Mouse (Mus musculus) hindbrain, embryonic 12.5 days (tissue): ENCODE measurements around the gene Lcmt1. TPM values are rescaled to one million over a fixed set of nuclear protein-coding genes. Genes with fewer than 3 reads are reported as not detected.

Experiments
- ATAC-seq: fragments of 200-750 bp; cut with Nextera tagmentation; 2 replicates; pipeline ENCODE4 v1.8.0; 2017; ENCODE audit warnings: moderate TSS enrichment; ENCODE audit not compliant: low FRiP score
- H3K27ac ChIP-seq: fragments of 300-500 bp; sonication (generic); 2 replicates; pipeline ENCODE4 v1.5.1; 2016; ENCODE audit warnings: mild to moderate bottlenecking
- H3K27me3 ChIP-seq: fragments of 300-500 bp; sonication (generic); 2 replicates; pipeline ENCODE4 v1.6.1; 2016; ENCODE audit warnings: mild to moderate bottlenecking
- H3K36me3 ChIP-seq: fragments of 300-500 bp; sonication (generic); 2 replicates; pipeline ENCODE4 v1.6.1; 2016; ENCODE audit warnings: mild to moderate bottlenecking
- H3K4me1 ChIP-seq: fragments of 300-500 bp; sonication (generic); 2 replicates; pipeline ENCODE4 v1.6.1; 2016
- H3K4me2 ChIP-seq: fragments of 300-500 bp; sonication (generic); replicated peaks from 2 replicates; pipeline ENCODE4 v1.6.1; 2016; ENCODE audit warnings: mild to moderate bottlenecking
- H3K4me3 ChIP-seq: fragments of 300-500 bp; sonication (generic); 2 replicates; pipeline ENCODE4 v1.5.1; 2016; ENCODE audit warnings: mild to moderate bottlenecking
- H3K9ac ChIP-seq: fragments of 300-500 bp; sonication (generic); 2 replicates; pipeline ENCODE4 v1.6.1; 2016; ENCODE audit warnings: mild to moderate bottlenecking, moderate library complexity
- H3K9me3 ChIP-seq: fragments of 300-500 bp; sonication (generic); replicated peaks from 2 replicates; pipeline ENCODE4 v1.6.1; 2016; ENCODE audit warnings: mild to moderate bottlenecking
- WGBS: fragments of 180-500 bp; shearing (Covaris S2); methylation state at CpG from one replicate; pipeline ENCODE4 v1.1.7; 2016; 5-methylcytosine and 5-hydroxymethylcytosine counted together
- polyA plus RNA-seq: library from polyadenylated mRNA; unstranded; fragments of >200 nt; fragmentation: Nextera tagmentation; extraction: Ambion mirVana; gene quantifications from 2 replicates; pipeline ENCODE4 v1.2.1, GENCODE M21; 2016

The Lcmt1 gene
- polyA plus RNA-seq, 1 experiment from 2014 or later: 62.1 TPM

DNA sequence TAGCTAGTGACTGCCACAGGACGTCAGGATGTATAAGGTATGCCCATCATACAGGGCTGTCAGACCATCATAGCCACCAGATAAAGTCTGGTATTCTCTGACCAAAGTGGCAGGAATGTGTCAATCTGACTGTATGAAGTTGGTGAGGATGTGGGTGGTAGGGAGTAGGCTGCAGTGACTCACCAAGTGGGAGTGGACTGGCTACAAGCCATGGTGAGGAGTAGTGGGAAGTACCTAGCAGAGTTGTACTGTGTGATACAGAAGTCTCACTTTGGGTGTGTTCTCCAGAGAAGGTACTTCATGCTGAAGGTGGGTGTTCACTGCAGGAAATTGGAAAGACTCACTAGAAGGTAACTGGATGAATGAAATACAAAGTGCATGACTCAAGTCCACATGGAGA lies 41.5 kb downstream of the Lcmt1 start:
- Histone ChIP-seq H3K9me3 (no peaks in the 10 kb centered on the region), H3K27ac (no peak overlapping the region), H3K4me3 (no peak overlapping the region), H3K36me3 (peaks cover 41% of the 10 kb centered on the region), H3K4me1 (no peaks in the 10 kb centered on the region), H3K9ac (no peak overlapping the region), H3K27me3 (no peaks in the 10 kb centered on the region), H3K4me2 (no peak overlapping the region)
- 89% methylated on average over 1 of the region's 1 CpGs for WGBS
- ATAC-seq: no peak

DNA sequence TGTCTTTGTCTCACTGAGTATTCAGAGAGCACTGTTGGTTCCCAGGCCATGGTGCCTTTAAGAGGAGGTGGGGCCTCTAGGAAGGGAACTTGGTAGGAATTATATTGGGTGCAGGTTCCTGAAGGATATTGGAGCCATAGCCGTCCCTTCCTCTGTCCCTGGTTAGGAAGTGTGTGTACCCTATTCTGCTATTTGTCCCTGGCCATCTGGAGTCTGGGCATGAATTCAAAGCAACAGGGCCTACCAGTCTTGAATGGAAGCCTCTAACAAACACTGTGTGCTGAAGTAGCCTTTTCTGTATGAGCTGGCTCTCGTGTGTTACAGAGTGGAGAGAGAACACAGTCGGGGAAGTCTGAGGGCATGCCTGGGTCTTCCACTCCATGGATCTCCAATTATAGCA lies 42.6 kb downstream of the Lcmt1 start:
- no peaks in the 10 kb centered on the region for H3K4me1 ChIP-seq
- H3K36me3 ChIP-seq: peaks cover 35% of the 10 kb centered on the region
- 92% methylated on average over 3 of the region's 3 CpGs for WGBS
- no peak for ATAC-seq
- no peaks in the 10 kb centered on the region for H3K27me3 ChIP-seq
- H3K9ac ChIP-seq: no peak overlapping the region
- H3K4me3 ChIP-seq: no peak overlapping the region
- no peak overlapping the region for H3K27ac ChIP-seq
- H3K4me2 ChIP-seq: no peak overlapping the region
- H3K9me3 ChIP-seq: no peaks in the 10 kb centered on the region

DNA sequence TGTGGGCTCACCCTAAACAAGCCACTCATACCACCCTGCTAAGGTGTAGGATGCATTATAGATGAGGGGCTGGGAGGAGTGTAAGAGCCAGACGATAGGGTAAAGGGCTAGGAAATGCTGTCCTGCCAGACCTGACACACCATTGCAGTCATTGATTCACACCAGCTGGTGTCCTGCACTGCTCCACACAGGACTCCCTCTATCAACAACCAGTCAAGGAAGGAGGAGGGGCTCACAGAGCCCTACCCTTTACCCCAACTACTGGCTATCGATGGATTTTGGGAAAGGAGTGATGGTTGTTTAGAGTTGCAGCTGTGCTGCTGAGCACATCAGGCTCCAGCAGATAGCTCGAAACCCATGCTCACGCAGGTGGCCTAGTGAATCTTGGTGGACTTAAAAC lies 47.2 kb downstream of the Lcmt1 start:
- Histone ChIP-seq H3K4me2 (no peak overlapping the region), H3K36me3 (peaks cover 42% of the 10 kb centered on the region), H3K27ac (no peak overlapping the region), H3K27me3 (no peaks in the 10 kb centered on the region), H3K4me3 (no peak overlapping the region), H3K4me1 (no peaks in the 10 kb centered on the region), H3K9me3 (no peaks in the 10 kb centered on the region), H3K9ac (no peak overlapping the region)
- no peak for ATAC-seq
- 87% methylated on average over 4 of the region's 4 CpGs for WGBS

DNA sequence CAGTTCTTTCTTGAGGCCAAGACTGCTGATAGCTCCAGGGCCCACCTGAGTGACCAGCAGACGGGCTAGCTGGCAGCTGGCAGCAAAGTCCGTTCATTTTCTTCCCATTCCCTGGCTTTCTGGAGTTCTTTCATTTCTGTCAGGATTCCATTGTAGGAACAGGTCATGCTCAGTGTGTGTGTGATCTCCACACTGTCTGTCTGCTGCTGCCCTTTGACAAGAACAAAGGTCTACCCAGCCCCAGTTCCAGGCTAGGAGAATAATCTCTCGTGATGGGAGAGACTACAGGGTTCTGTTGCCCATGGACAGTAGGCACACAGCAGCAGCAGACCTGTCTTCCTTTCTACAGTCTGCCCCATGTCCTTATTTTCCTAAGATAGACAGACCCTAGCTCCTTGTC lies 48.1 kb downstream of the Lcmt1 start:
- WGBS: 90% methylated on average over 3 of the region's 3 CpGs
- no peak for ATAC-seq
- Histone ChIP-seq H3K4me3 (no peak overlapping the region), H3K27me3 (no peaks in the 10 kb centered on the region), H3K9me3 (no peaks in the 10 kb centered on the region), H3K4me2 (no peak overlapping the region), H3K4me1 (no peaks in the 10 kb centered on the region), H3K9ac (no peak overlapping the region), H3K27ac (no peak overlapping the region), H3K36me3 (peaks cover 44% of the 10 kb centered on the region)

DNA sequence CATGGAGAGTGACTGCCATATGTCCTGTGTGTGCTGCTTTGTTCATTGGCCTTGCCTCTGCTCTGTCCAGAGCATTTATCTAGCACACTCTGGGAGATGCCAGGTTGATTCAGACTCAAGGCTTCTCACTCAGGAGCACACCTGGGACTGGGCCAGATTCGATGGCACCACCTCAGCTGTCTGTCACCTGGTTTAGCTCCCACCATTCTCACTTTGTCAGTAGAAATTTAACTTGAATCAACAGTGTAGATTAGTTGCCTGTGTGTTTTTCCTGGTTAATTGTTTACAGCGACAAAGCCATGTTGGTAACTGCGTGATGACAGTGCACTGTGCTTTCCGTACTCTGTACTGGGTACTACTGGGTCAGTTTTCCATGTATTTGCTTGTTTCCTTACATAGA lies 50.4 kb downstream of the Lcmt1 start:
- no peaks in the 10 kb centered on the region for H3K9me3 ChIP-seq
- no peaks in the 10 kb centered on the region for H3K27me3 ChIP-seq
- no peak overlapping the region for H3K27ac ChIP-seq
- no peak overlapping the region for H3K4me3 ChIP-seq
- peaks cover 51% of the 10 kb centered on the region for H3K36me3 ChIP-seq
- no peak overlapping the region for H3K4me2 ChIP-seq
- H3K9ac ChIP-seq: no peak overlapping the region
- ATAC-seq: no peak
- H3K4me1 ChIP-seq: no peaks in the 10 kb centered on the region
- 95% methylated on average over 4 of the region's 4 CpGs for WGBS

DNA sequence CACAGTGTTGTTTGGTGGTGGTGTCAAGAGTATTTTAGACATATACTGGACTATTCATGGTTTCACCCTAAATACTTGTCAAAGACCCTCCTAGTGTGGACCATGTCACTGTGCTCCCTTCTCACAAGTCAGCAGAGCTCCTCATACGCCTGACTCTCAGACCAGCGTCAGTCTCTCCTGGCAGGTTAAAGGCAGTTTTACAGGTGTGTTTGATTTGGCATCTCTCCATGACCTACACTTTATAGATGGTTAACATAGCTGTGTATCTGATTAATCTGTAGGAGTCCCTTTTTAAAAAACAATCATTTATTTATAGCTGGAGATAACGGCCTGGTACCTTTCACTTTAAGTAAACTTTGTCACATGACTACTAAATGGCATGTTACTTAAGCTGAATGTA lies 52.4 kb downstream of the Lcmt1 start:
- H3K9ac ChIP-seq: no peak overlapping the region
- WGBS: 96% methylated on average over 3 of the region's 3 CpGs
- no peak for ATAC-seq
- peaks cover 54% of the 10 kb centered on the region for H3K36me3 ChIP-seq
- H3K27ac ChIP-seq: no peak overlapping the region
- H3K4me1 ChIP-seq: no peaks in the 10 kb centered on the region
- no peaks in the 10 kb centered on the region for H3K27me3 ChIP-seq
- no peaks in the 10 kb centered on the region for H3K9me3 ChIP-seq
- no peak overlapping the region for H3K4me3 ChIP-seq
- no peak overlapping the region for H3K4me2 ChIP-seq

DNA sequence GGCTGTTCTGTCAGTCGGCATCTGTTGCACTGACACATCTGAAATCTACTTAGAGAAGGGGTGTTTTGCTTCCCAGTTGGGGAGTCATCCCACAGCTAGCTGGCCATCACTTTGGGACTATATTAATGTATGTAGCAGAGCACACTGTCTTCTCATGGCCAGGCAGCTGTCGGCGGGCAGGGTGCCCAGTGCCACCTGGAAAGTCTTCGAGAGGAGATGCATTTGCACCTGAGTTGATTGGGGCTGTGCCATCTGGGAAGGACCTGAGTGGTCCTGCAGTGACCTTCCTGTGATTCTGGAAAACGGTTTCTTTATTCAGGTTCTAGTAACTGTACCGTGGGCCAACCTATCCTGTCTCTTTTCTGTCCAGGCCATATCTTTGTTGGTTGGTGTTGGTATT lies 54.7 kb downstream of the Lcmt1 start:
- no peaks in the 10 kb centered on the region for H3K4me1 ChIP-seq
- H3K9ac ChIP-seq: no peak overlapping the region
- 95% methylated on average over 6 of the region's 6 CpGs for WGBS
- H3K27ac ChIP-seq: no peak overlapping the region
- H3K4me2 ChIP-seq: no peak overlapping the region
- H3K4me3 ChIP-seq: no peak overlapping the region
- ATAC-seq: no peak
- H3K9me3 ChIP-seq: no peaks in the 10 kb centered on the region
- H3K27me3 ChIP-seq: no peaks in the 10 kb centered on the region
- peaks cover 54% of the 10 kb centered on the region for H3K36me3 ChIP-seq

DNA sequence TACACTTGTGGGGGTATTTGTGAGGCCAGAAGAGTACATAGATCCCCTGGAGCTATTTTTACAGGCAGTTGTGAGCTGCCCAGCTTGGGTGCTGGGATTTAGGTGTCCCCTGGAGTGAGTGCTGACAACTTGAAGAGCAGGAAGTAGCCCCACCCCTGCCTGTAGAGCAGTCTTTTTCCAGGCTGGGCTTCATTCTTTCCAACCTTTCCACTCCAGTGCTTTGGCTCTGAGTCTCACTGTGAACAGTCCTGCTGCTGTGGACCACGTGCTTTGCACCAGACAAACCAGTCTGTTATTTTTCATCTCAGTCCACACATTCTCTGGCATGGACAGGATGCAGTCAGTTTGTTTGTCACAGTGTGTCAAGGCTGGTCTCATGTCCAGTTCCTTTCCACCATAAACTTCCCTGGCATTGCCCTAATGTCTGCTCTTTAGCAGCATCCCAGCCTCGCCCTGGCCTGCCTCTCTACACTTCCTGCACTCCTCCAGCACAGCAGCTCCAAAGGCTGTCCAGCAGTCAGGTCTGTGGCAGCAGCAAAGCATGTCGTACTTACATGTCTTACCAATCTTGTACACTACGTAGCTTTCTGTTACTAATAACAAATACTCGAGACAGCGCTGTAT lies 55.7 kb downstream of the Lcmt1 start:
- Histone ChIP-seq H3K27me3 (no peaks in the 10 kb centered on the region), H3K27ac (no peak overlapping the region), H3K9ac (no peak overlapping the region), H3K4me2 (no peak overlapping the region), H3K4me1 (no peaks in the 10 kb centered on the region), H3K9me3 (no peaks in the 10 kb centered on the region), H3K36me3 (peaks cover 47% of the 10 kb centered on the region), H3K4me3 (no peak overlapping the region)
- ATAC-seq: no peak
- 90% methylated on average over 6 of the region's 6 CpGs for WGBS

DNA sequence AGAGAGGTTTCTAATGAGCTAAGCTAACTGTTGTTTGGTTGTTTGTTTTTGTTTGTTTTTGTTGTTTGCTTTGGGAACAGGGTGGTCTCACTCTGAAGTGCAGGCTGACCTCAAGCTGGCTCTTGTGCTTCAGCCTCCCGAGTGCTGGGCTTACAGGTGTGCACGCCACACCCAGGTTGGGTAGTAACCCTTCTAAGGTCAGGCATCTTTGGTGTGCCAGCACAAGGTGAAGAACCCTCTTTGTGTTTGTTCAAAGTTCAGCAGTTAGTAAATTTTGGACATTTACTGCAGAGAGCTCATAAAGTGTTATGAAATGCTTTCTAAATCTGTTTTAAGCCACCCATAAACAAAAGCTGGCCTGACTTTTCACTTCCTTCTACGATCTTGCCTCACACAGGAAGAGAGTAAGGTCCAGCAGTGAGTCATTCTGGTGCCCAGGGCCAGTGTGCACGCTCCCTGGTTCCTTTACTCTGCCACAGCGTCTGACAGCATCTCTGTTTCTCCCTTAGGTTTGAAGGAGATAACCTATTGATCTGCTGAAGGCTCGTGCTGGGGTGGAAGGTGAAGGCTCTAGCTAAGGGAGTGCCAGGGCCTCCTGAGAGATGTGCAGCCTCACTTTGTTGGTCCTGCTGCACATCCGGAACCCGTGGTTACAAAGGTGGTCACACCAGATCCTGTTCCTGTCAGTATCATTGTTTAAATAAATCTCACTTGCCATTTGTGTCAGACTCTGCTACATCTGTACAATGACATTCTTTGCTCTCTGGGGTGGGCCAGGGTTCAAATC lies 60.2 kb downstream of the Lcmt1 start:
- WGBS: 88% methylated on average over 8 of the region's 8 CpGs
- Histone ChIP-seq H3K9ac (no peak overlapping the region), H3K9me3 (no peaks in the 10 kb centered on the region; the same call in 1 of the 2 replicates), H3K36me3 (peaks cover 34% of the 10 kb centered on the region), H3K4me2 (no peak overlapping the region), H3K27ac (no peak overlapping the region), H3K4me3 (no peak overlapping the region), H3K27me3 (no peaks in the 10 kb centered on the region), H3K4me1 (no peaks in the 10 kb centered on the region; the same call in 1 of the 2 replicates)
- no peak for ATAC-seq

DNA sequence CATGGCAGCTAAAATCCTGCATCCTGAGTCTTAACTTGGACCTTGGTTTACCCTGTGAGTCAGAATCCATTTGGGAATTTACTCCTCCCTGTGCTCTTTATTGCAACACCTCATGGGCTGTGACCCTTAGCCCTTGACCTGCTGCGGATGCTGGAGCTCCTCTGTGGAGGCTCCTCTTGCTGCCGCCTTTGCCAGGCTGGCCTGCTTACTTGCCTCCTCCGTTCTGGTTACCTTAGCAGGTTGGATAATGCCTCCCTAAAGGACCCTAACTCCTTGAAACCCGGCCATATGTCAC lies 60.8 kb downstream of the Lcmt1 start:
- H3K4me2 ChIP-seq: no peak overlapping the region
- H3K27me3 ChIP-seq: no peaks in the 10 kb centered on the region
- H3K4me1 ChIP-seq: no peaks in the 10 kb centered on the region; the same call in 1 of the 2 replicates
- WGBS: 82% methylated on average over 4 of the region's 4 CpGs
- no peaks in the 10 kb centered on the region; the same call in 1 of the 2 replicates for H3K9me3 ChIP-seq
- H3K27ac ChIP-seq: no peak overlapping the region
- ATAC-seq: no peak
- H3K4me3 ChIP-seq: no peak overlapping the region
- H3K9ac ChIP-seq: no peak overlapping the region
- peaks cover 30% of the 10 kb centered on the region for H3K36me3 ChIP-seq

DNA sequence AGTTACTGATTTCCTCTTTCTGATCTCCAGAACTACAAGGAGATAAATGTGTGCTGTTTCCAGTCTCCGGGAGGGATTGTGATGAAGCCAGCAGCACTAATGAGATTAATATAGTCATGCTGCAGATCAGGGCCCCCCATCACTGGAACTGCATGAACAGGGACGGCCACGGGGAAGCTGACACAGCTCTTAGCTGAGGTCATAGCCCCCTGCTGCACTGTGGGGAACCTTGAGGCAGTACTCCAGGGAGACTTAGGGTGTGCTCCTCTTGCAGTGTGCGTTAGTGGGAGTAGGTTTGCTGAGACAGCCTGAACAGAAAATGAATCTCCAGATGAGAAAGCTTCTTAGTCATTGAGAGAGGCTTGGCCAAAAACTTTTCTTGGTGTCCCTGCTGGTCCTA lies 61.6 kb downstream of the Lcmt1 start:
- no peak for ATAC-seq
- 76% methylated on average over 4 of the region's 4 CpGs for WGBS
- H3K4me3 ChIP-seq: no peak overlapping the region
- H3K9ac ChIP-seq: no peak overlapping the region
- peaks cover 29% of the 10 kb centered on the region for H3K36me3 ChIP-seq
- H3K9me3 ChIP-seq: no peaks in the 10 kb centered on the region; the same call in 1 of the 2 replicates
- H3K27ac ChIP-seq: no peak overlapping the region
- H3K27me3 ChIP-seq: no peaks in the 10 kb centered on the region
- no peak overlapping the region for H3K4me2 ChIP-seq
- H3K4me1 ChIP-seq: no peaks in the 10 kb centered on the region; the same call in 1 of the 2 replicates

DNA sequence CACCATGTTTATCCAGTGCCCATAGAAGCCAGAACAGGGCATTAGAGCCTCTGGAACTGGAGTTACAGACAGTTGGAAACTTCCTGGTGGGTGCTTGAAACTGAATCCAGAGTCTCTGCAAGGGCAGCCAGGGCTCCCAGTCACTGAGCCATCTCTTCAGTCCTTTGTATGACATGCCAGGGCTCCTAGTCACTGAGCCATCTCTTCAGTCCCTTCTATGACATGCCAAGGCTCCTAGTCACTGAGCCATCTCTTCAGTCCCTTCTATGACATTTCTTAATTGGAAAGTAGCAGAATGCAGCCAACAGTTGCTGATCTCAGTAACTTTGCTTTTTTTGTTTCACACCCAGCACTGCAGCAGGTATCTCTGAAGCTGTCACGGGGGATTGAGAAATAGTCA lies 72.5 kb downstream of the Lcmt1 start:
- 80% methylated on average over 1 of the region's 1 CpGs for WGBS

DNA sequence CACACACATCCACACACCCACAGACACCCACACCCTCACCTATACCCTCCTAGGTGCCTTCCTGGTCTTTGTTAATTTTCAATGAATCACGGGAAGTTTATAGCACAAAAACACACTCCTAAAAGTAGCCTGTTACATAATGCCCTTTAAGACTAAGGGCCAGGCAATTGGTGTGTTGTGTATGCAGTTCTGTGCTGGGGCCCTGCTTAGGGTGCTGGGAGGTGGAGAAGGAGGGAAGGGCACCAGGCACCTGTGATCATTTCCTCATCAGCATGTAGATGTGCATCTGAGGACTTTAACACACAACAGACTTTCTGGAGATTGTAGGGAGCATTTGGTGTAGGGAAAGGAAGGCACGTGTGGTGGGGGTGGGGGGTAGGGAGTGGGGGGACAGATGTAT lies 79.2 kb downstream of the Lcmt1 start:
- Histone ChIP-seq H3K4me3 (no peak overlapping the region), H3K4me1 (no peaks in the 10 kb centered on the region), H3K27me3 (no peaks in the 10 kb centered on the region), H3K27ac (no peak overlapping the region), H3K9ac (no peak overlapping the region), H3K36me3 (no peaks in the 10 kb centered on the region), H3K4me2 (no peak overlapping the region), H3K9me3 (no peaks in the 10 kb centered on the region)
- WGBS: 93% methylated on average over 2 of the region's 2 CpGs
- ATAC-seq: no peak

More for the DNA sequence above, 72.5 kb downstream of the Lcmt1 start:
- Histone ChIP-seq H3K27me3 (no peaks in the 10 kb centered on the region), H3K4me3 (no peak overlapping the region), H3K27ac (no peak overlapping the region), H3K36me3 (no peaks in the 10 kb centered on the region), H3K4me1 (no peaks in the 10 kb centered on the region), H3K9ac (no peak overlapping the region), H3K9me3 (no peaks in the 10 kb centered on the region), H3K4me2 (no peak overlapping the region)
- ATAC-seq: no peak
